Mouse (Mus musculus) kidney, postnatal 0 days (tissue): ENCODE data around the gene Ssr1. TPM values are rescaled to one million over a fixed set of nuclear protein-coding genes. Genes with fewer than 3 reads are reported as not detected.

ENCODE experiments used
- ATAC-seq: fragments of 200-750 bp; cut with Nextera tagmentation; replicated peaks from 2 replicates; pipeline ENCODE4 v1.8.0; 2017; ENCODE audit warnings: low read depth, moderate number of reproducible peaks, moderate TSS enrichment, moderate library complexity; ENCODE audit not compliant: low FRiP score
- DNase-seq: peaks from one replicate; pipeline ENCODE4 v3.0.0-alpha.2; 2016; ENCODE audit warnings: low spot score
- H3K27ac ChIP-seq: fragments of 300-500 bp; sonication (generic); 2 replicates; pipeline ENCODE4 v1.5.1; 2014; ENCODE audit warnings: mild to moderate bottlenecking
- H3K27me3 ChIP-seq: fragments of 300-500 bp; sonication (generic); 2 replicates; pipeline ENCODE4 v1.6.1; 2014; ENCODE audit warnings: low read length, mixed read lengths; ENCODE audit not compliant: insufficient read depth
- H3K36me3 ChIP-seq: fragments of 300-500 bp; sonication (generic); 2 replicates; pipeline ENCODE4 v1.6.1; 2014; ENCODE audit warnings: low read length, mixed read lengths; ENCODE audit not compliant: insufficient read depth
- H3K4me1 ChIP-seq: fragments of 300-500 bp; sonication (generic); replicated peaks from 2 replicates; pipeline ENCODE4 v1.6.1; 2014; ENCODE audit warnings: antibody characterized with exemption, low read length, mixed read lengths; ENCODE audit not compliant: insufficient read depth
- H3K4me2 ChIP-seq: fragments of 300-500 bp; sonication (generic); 2 replicates; pipeline ENCODE4 v1.6.1; 2014; ENCODE audit warnings: mild to moderate bottlenecking, low read length, moderate library complexity, mixed read lengths
- H3K4me3 ChIP-seq: fragments of 300-500 bp; sonication (generic); replicated peaks from 2 replicates; pipeline ENCODE4 v1.5.1; 2014; ENCODE audit warnings: low read depth, low read length
- H3K9ac ChIP-seq: fragments of 300-500 bp; sonication (generic); 2 replicates; pipeline ENCODE4 v1.6.1; 2014; ENCODE audit warnings: low read depth, low read length
- H3K9me3 ChIP-seq: fragments of 300-500 bp; sonication (generic); replicated peaks from 2 replicates; pipeline ENCODE4 v1.6.1; 2016; ENCODE audit warnings: low read length, inconsistent platforms, mixed read lengths
- CTCF ChIP-seq: IDR thresholded peaks from 2 replicates; pipeline ENCODE4 v1.5.1; 2016; ENCODE audit warnings: antibody characterized with exemption, low read depth, mild to moderate bottlenecking, moderate library complexity
- WGBS: fragments of 180-500 bp; shearing (Covaris S2); extraction: QIAGEN DNeasy Blood & Tissue Kit; methylation state at CpG from one replicate; pipeline ENCODE4 v1.1.7; 2014; 5-methylcytosine and 5-hydroxymethylcytosine counted together
- polyA plus RNA-seq: library from polyadenylated mRNA; unstranded; fragments of >200 nt; fragmentation: Nextera tagmentation; extraction: Ambion mirVana; gene quantifications from 2 replicates; pipeline ENCODE4 v1.2.1, GENCODE M21; 2015

Ssr1 gene
- polyA plus RNA-seq, 1 experiment from 2014 or later = 116 TPM

DNA sequence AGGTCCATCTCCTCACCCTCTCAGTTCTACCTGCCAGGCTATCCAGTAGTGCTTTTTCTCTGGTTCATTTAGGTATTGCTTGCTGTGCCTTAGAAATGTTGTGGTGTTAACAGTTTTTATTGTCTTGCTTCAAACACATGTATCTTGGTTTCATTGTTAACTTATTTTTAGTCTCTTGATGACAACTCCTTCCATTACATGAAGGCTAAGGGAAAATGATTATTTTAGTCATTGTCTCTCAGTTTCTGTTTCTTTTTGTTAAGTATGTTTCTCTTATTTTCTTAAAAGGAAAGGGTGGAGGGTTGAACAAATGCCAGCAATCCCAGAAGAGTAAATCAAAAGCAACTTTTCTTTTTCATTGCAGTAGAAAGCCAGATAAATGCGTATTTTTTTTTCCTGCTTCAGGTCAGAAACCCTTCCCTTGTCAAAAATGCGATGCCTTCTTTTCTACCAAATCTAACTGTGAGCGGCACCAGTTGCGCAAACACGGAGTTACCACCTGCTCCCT is 52.8 kb downstream of the Ssr1 start:
- DNase-seq (no peak), ATAC-seq (no peak)
- no peaks in the 10 kb centered on the region for H3K27me3 ChIP-seq
- H3K4me3 ChIP-seq = no peak overlapping the region
- peak overlapping the region; percentile 72 for H3K27ac ChIP-seq
- peaks cover 36% of the 10 kb centered on the region for H3K4me1 ChIP-seq
- 0 out of 2 replicates have a peak, but pooled peaks cover 7% of the 10 kb centered on the region for H3K36me3 ChIP-seq
- no peak for TF ChIP-seq CTCF
- no peak overlapping the region for H3K4me2 ChIP-seq
- no peak overlapping the region for H3K9ac ChIP-seq
- H3K9me3 ChIP-seq = no peaks in the 10 kb centered on the region
- WGBS = 73% methylated on average over 5 of the region's 5 CpGs

DNA sequence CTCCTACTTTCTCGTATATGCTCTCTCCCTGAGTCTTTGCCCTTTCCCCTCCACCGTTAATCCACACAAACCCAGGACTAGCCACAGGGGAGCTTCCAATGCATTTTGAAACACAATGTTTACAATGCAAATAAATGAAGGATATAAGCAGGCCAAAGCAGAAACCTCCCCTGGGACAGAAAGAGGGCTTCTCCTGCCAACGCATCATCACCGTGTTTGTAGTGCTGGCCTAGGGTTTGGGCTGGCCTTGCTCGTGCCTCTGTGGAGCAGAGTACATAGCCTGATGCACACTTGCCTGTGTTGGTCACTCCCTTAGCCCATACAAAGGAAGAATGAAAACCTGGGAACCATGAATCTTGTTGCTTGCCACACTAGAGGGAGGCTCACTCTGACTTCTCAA is 53.4 kb downstream of the Ssr1 start:
- Histone ChIP-seq H3K36me3 (0 out of 2 replicates have a peak, but pooled peaks cover 7% of the 10 kb centered on the region), H3K4me3 (no peak overlapping the region), H3K27ac (peak overlapping the region; percentile 36; the same call in 1 of the 2 replicates), H3K4me2 (no peak overlapping the region), H3K4me1 (peaks cover 36% of the 10 kb centered on the region), H3K9ac (no peak overlapping the region), H3K9me3 (no peaks in the 10 kb centered on the region), H3K27me3 (no peaks in the 10 kb centered on the region)
- TF ChIP-seq CTCF = no peak
- DNase-seq (no peak), ATAC-seq (no peak)
- WGBS = 51% methylated on average over 5 of the region's 5 CpGs

GRCm38 (mm10) chr13:37940167-37940566 is 53.9 kb downstream of the Ssr1 start:
- no peak overlapping the region for H3K4me2 ChIP-seq
- DNase-seq = no peak
- no peak overlapping the region for H3K9ac ChIP-seq
- peak; percentile 27 for ATAC-seq
- H3K4me1 ChIP-seq = peaks cover 36% of the 10 kb centered on the region
- no peak for TF ChIP-seq CTCF
- 71% methylated on average over 2 of the region's 2 CpGs for WGBS
- H3K36me3 ChIP-seq = 0 out of 2 replicates have a peak, but pooled peaks cover 7% of the 10 kb centered on the region
- H3K4me3 ChIP-seq = no peak overlapping the region
- H3K27me3 ChIP-seq = no peaks in the 10 kb centered on the region
- no peaks in the 10 kb centered on the region for H3K9me3 ChIP-seq
- peak overlapping the region; percentile 36; the same call in 1 of the 2 replicates for H3K27ac ChIP-seq

GRCm38 (mm10) chr13:37936351-37936750 is 57.7 kb downstream of the Ssr1 start:
- Histone ChIP-seq H3K27ac (no peak overlapping the region), H3K4me3 (no peak overlapping the region), H3K9me3 (no peaks in the 10 kb centered on the region), H3K27me3 (no peaks in the 10 kb centered on the region), H3K4me2 (no peak overlapping the region), H3K4me1 (peaks cover 9% of the 10 kb centered on the region; the same call in 1 of the 2 replicates), H3K9ac (no peak overlapping the region), H3K36me3 (peaks cover 34% of the 10 kb centered on the region)
- ATAC-seq (no peak), DNase-seq (no peak)
- WGBS = 81% methylated on average over 3 of the region's 3 CpGs
- TF ChIP-seq CTCF = no peak

DNA sequence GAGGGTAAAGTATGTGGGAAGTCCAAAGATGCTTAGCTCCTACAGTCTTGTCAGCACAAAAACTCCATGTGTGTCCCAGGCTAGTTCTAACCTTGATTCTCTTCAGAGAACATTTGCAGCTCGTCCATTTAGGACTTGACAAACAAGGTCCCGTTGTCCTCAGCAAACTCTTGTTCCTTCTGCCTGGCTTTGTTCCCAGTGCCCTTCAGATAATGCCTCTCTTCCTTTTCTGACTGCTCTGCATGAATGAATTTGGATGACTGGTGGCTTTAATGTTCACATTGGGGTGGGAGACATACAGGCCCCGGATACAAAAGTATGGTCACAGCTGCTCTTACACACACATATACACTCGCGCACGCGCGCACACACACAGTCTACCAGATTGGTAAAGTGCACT is 59.1 kb downstream of the Ssr1 start:
- H3K36me3 ChIP-seq = peaks cover 46% of the 10 kb centered on the region
- no peak overlapping the region for H3K4me3 ChIP-seq
- 0 out of 2 replicates have a peak overlapping the region, but pooled peaks have one; percentile 27 for H3K27ac ChIP-seq
- no peak overlapping the region for H3K4me2 ChIP-seq
- no peak overlapping the region for H3K9ac ChIP-seq
- TF ChIP-seq CTCF = no peak
- 79% methylated on average over 8 of the region's 8 CpGs for WGBS
- no peaks in the 10 kb centered on the region for H3K27me3 ChIP-seq
- DNase-seq (no peak), ATAC-seq (no peak)
- no peaks in the 10 kb centered on the region; the same call in 1 of the 2 replicates for H3K4me1 ChIP-seq
- H3K9me3 ChIP-seq = no peaks in the 10 kb centered on the region

GRCm38 (mm10) chr13:37934075-37934474 is 59.9 kb downstream of the Ssr1 start:
- Histone ChIP-seq H3K4me1 (no peaks in the 10 kb centered on the region; the same call in 1 of the 2 replicates), H3K4me2 (no peak overlapping the region), H3K9ac (no peak overlapping the region), H3K27ac (peak overlapping the region; percentile 8; the same call in 1 of the 2 replicates), H3K4me3 (no peak overlapping the region), H3K9me3 (no peaks in the 10 kb centered on the region), H3K36me3 (peaks cover 55% of the 10 kb centered on the region), H3K27me3 (no peaks in the 10 kb centered on the region)
- no peak for ATAC-seq
- no peak for DNase-seq
- TF ChIP-seq CTCF = peak; percentile 47; the same call in 1 of the 2 replicates
- 70% methylated on average over 4 of the region's 4 CpGs for whole genome bisulfite sequencing
